Mouse (Mus musculus): ENCODE measurements around the gene Tnfaip2.

DNA sequence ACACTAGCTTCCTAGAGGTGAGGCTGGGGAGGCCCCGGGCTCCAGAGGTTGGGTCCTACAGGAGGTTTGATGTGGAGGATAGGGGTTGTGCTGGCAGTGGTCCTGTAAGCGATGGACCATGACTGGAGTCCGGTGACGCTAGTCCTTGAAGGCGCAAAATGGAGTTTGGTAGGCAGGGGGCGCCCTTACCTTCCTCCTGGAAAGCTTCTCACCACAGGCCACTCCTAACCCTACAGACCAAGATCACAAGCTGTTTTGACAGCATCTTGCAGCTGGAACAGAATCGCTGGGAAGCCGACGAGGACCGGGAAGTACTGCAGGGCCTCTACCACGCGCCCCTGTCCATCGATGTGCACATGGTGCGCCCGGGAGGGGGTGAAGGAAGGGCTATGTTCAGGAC lies 17.0 kb upstream of the Tnfaip2 start:
- TF ChIP-seq POLR2A (IDR thresholded peaks at IDR 0.05; ENCODE audit: insufficient read depth, low read length) (no peak), CTCF (IDR thresholded peaks at IDR 0.05; ENCODE audit: low read depth, low read length) (peak; percentile 93)
